Mouse (Mus musculus) fibroblast of lung, adult 2 months (primary cell): ENCODE measurements at regions not wholly inside any gene's neighbourhood (a gene's known extent, or its start where the extent isn't known, plus 50 kb on each side); places are given as distances from the start of the nearest gene placed in this dataset.
A peak's percentile ranks its signal among the peaks of the same experiment; 100 is the strongest.

Experiments used
- DNase-seq: peaks from one replicate; pipeline ENCODE4 v3.0.0-alpha.2; 2011; ENCODE audit warnings: low read depth

- no peak for DNase-seq
These were observed 173.7 kb downstream of the Alg10b start for GRCm38 (mm10) chr15:90397691-90398377.

- no peak for DNase-seq
These were observed 176.5 kb downstream of the Alg10b start for GRCm38 (mm10) chr15:90400326-90401280.

DNA sequence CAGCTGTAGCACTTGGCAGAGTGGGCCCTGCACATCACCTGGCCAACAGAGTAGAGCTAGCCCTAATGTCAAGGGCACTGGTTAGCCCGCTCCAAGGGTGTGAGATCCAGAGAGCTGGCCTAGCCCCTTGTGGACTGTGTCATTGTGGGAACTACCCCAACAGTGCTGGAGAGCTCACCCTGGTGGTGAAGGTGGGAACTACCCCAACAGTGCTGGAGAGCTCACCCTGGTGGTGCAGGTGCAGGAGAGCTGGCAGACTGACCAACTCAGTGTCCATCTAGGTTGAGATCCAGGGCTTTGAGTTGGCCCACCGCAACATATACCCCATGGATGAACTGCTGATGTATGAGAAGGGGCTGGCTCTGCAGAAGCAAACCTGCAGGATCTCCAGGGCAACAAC, 196.7 kb downstream of the Alg10b start:
- no peak for DNase-seq

- DNase-seq = no peak
These were observed 198.1 kb downstream of the Alg10b start for GRCm38 (mm10) chr15:90422122-90422614.

DNA sequence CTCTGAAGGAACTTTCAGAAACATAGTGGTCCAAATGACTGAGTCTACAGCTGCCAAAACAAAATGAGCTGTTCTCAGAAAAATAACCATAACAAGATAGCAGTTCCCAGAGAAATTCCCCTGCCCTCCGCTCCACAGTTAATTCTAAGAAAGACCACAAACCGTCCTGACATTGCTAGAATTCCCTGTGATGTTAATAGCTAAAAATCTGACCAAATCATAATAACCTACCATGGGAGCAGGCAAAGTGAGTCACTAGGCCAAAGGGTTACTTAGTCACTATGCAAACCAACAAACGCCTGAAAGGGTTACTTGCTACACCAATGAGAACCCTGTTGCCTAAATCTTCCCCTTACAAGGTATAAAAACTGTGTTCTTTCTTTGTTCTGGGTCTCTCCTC, 206.9 kb downstream of the Alg10b start:
- DNase-seq = peak; percentile 10

DNA sequence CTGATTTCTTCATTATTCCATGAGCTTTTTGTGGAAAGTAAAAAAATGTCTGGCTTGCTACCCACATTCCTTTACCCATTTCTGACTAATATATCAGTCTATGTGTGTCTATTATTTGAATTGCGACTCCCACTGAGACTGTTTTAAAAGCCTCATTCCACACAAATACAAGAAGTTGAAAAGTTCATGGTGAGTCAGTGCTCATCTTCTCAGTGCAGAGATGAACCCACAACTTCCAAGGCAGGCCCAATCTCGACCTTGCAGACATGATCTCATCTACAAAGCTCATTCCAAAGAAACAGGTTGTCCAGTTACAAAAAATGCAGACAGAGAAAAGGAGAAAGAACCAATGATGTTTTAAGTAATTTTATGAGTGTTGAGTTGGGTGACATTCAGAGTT, 208.0 kb downstream of the Alg10b start:
- DNase-seq = peak; percentile 20

DNA sequence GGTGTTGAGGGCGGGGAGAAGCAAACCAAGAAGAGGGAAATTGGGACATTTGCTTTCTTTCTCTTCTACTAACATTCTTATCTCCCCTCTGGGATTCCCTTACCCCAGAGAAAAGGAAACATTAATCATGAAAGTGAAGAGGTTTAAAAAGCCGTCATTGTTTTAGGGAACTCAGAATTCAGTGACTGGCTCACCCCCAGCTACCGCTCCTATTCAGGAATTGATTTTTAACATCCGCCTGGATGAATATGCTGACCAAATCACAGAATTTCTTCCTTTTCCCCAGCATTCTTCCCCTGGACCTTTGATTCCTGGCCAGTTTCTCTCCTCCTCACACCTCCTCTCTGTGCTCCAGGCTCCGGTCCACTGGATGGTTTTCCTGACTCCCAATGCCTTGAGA, 211.2 kb downstream of the Alg10b start:
- DNase-seq = no peak
